Mouse (Mus musculus): Measurements from ENCODE around the gene Smim7. TPM values are rescaled to one million over a fixed set of nuclear protein-coding genes. Genes with fewer than 3 reads are reported as not detected.

Gene Smim7
- polyA plus RNA-seq, 3 experiments from 2014 or later = 74.5 to 101 (median 82.6) TPM

GRCm38 (mm10) chr8:72547122-72547801 is 23.6 kb downstream of the Smim7 start:
- no peak for ATAC-seq

- ATAC-seq = no peak
Observed at GRCm38 (mm10) chr8:72539234-72539633, 31.7 kb downstream of the Smim7 start.

GRCm38 (mm10) chr8:72534888-72535287 is 36.0 kb downstream of the Smim7 start:
- no peak for ATAC-seq

- no peak for ATAC-seq
Observed at GRCm38 (mm10) chr8:72532103-72532502, 38.8 kb downstream of the Smim7 start.

- no peak for ATAC-seq
Observed at GRCm38 (mm10) chr8:72521888-72522287, 49.0 kb downstream of the Smim7 start.

GRCm38 (mm10) chr8:72517421-72517988 is 53.4 kb downstream of the Smim7 start:
- no peak for ATAC-seq

Other genes with a start within 250 kb of the Smim7 start
- gene Eps15l1, start 149.6 kb downstream of the Smim7 start, polyA plus RNA-seq (2017; shearing (Covaris generic)) = 10 to 100 TPM; 45.6 to 60.7 (median 51.1) TPM
- gene Calr3, start 127.2 kb downstream of the Smim7 start, polyA plus RNA-seq (2017; shearing (Covaris generic)) = under 1 TPM; 0.20 to 0.59 (median 0.31) TPM
- 1 to 10 TPM; 4.3 to 7.1 (median 6.4) TPM for gene 1700030K09Rik, start 127.2 kb downstream of the Smim7 start, polyA plus RNA-seq (2017; shearing (Covaris generic))
- gene Cherp, start 95.9 kb downstream of the Smim7 start, polyA plus RNA-seq (2017; shearing (Covaris generic)) = 10 to 100 TPM; 48.9 to 68.1 (median 66.7) TPM
- 1 to 10 TPM; 6.7 to 8.4 (median 7.7) TPM for gene Slc35e1, start 78.5 kb downstream of the Smim7 start, polyA plus RNA-seq (2017; shearing (Covaris generic))
- 1 to 10 TPM; 2.6 to 4.9 (median 4.1) TPM for gene Med26, start 22.8 kb downstream of the Smim7 start, polyA plus RNA-seq (2017; shearing (Covaris generic))
- gene Tmem38a, start 967 bp upstream of the Smim7 start, polyA plus RNA-seq (2017; shearing (Covaris generic)) = 1 to 10 TPM in 1 of 3 experiments, under 1 TPM in 2; 0.88 to 1.5 (median 0.99) TPM
- gene Nwd1, start 75.6 kb upstream of the Smim7 start, polyA plus RNA-seq (2017; shearing (Covaris generic)) = under 1 TPM in 1 of 3 experiments, not detected in 2; 0.08 TPM
- gene Sin3b, start 152.2 kb upstream of the Smim7 start, polyA plus RNA-seq (2017; shearing (Covaris generic)) = 100 to 1,000 TPM in 2 of 3 experiments, 10 to 100 TPM in 1; 87.9 to 109 (median 105) TPM
- 10 to 100 TPM in 1 of 3 experiments, 1 to 10 TPM in 2; 4.1 to 10.6 (median 5.3) TPM for gene F2rl3, start 190.8 kb upstream of the Smim7 start, polyA plus RNA-seq (2017; shearing (Covaris generic))